Mouse (Mus musculus): ENCODE measurements at regions not wholly inside any gene's neighbourhood (a gene's known extent, or its start where the extent isn't known, plus 50 kb on each side); places are given as distances from the start of the nearest gene placed in this dataset.

DNA sequence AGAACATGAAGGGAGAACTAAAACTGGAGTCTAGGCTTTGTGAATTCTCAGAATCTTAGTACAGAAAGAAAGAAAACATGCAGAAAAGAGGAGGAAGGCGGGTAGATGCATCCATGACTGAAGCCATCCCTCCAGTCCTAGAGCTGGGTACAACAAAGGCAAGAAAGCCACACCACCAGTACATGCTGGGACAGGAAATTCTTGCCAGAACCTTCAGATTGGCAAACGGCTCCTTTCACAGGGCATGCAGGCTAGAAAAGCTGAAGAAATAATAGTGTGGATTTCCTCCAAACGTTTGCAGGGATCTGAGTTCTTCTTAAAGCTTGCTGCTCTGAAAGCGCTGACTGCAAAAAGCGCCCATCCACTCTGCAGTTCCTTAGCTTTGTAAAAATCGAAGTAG is 486.7 kb downstream of the Epha4 start:
- no peaks in the 10 kb centered on the region for H3K4me1 ChIP-seq (ENCODE audit: control insufficient read depth, insufficient read depth, insufficient read length)
- DNase-seq (ENCODE audit: low read depth in 1 of 2, low spot score in 2 of 2) = no peak
- H3K27ac ChIP-seq (ENCODE audit: insufficient read depth, low read length) = no peak overlapping the region
- H3K27me3 ChIP-seq (ENCODE audit: control insufficient read depth, insufficient read depth, low read length) = no peaks in the 10 kb centered on the region
- H3K4me3 ChIP-seq (ENCODE audit: extremely low read depth, insufficient read depth, insufficient read length) = no peak overlapping the region
- TF ChIP-seq POLR2A (IDR thresholded peaks at IDR 0.05; ENCODE audit: low read depth, low read length) (no peak), CTCF (IDR thresholded peaks at IDR 0.05; ENCODE audit: extremely low read depth, insufficient read depth, insufficient read length, insufficient replicate concordance) (no peak)
- WGBS = 79% methylated on average over 6 of the region's 6 CpGs
- H3K36me3 ChIP-seq (ENCODE audit: control insufficient read depth, insufficient read depth, low read length) = no peaks in the 10 kb centered on the region

DNA sequence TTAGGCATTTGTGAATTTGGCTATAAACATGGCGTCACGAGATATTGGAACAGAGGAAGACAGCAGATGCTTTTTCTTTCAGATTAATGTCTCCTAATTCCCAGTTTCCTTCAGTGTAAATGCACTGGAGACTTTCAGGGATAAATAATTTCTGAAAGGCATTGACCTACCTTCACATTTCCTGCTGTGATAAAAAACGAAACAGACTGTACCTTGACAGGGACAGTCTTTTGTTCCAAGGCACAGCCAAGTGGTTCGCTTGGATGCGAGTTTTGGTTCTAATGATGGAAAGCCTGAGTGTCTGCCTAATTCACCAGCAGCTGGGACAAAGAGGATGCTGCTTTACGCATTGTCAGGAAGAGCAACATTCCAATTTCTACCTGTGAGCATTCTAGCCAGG is 485.8 kb downstream of the Epha4 start:
- no peak for DNase-seq (ENCODE audit: low read depth in 1 of 2, low spot score in 2 of 2)
- H3K36me3 ChIP-seq (ENCODE audit: control insufficient read depth, insufficient read depth, low read length) = no peaks in the 10 kb centered on the region
- TF ChIP-seq CTCF (IDR thresholded peaks at IDR 0.05; ENCODE audit: extremely low read depth, insufficient read depth, insufficient read length, insufficient replicate concordance) (no peak), POLR2A (IDR thresholded peaks at IDR 0.05; ENCODE audit: low read depth, low read length) (no peak)
- H3K27me3 ChIP-seq (ENCODE audit: control insufficient read depth, insufficient read depth, low read length) = no peaks in the 10 kb centered on the region
- H3K27ac ChIP-seq (ENCODE audit: insufficient read depth, low read length) = no peak overlapping the region
- 87% methylated on average over 6 of the region's 6 CpGs for WGBS
- H3K4me3 ChIP-seq (ENCODE audit: extremely low read depth, insufficient read depth, insufficient read length) = no peak overlapping the region
- H3K4me1 ChIP-seq (ENCODE audit: control insufficient read depth, insufficient read depth, insufficient read length) = no peaks in the 10 kb centered on the region

DNA sequence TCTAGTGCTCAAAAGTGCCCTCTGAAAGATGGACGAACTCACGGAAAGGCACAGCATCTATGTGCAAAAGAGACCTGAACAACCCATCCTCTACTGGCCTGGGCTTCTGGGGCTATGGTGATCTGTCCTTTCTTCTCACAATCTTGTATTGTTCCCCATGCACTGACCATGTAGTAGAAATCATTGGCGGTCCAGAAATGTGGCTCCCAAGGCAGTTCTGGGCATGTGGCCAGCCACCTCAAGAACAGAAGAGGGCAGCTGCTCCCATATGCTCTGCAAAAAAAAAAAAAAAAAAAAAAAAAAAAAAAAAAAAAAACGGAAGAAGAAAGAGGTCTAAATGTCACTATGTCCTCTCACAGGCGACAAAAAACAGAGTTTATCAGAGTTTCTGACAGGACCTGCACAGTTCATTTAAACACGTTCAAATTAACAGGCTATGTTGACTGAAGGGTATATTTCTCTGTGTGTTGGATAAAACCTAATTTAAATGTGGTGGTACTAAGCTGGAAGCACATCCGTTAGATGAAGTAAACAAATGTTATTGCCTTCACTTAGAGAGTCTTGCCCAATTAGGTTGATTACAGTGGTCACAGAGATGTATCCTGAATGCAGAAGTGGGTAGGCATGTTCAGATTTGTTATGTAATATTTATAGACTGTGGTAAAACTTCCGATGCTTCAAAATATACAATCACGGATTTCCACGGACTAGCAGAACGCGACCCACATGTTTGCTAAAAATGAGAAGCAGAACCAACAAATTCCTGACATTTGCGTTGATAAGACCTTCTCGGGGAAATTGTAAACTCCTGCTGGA is 470.9 kb downstream of the Epha4 start:
- no peak for DNase-seq (ENCODE audit: low read depth in 1 of 2, low spot score in 2 of 2)
- TF ChIP-seq CTCF (IDR thresholded peaks at IDR 0.05; ENCODE audit: extremely low read depth, insufficient read depth, insufficient read length, insufficient replicate concordance) (no peak), POLR2A (IDR thresholded peaks at IDR 0.05; ENCODE audit: low read depth, low read length) (no peak)
- no peak overlapping the region for H3K27ac ChIP-seq (ENCODE audit: insufficient read depth, low read length)
- no peaks in the 10 kb centered on the region for H3K4me1 ChIP-seq (ENCODE audit: control insufficient read depth, insufficient read depth, insufficient read length)
- WGBS = 75% methylated on average over 14 of the region's 14 CpGs
- no peaks in the 10 kb centered on the region for H3K27me3 ChIP-seq (ENCODE audit: control insufficient read depth, insufficient read depth, low read length)
- H3K36me3 ChIP-seq (ENCODE audit: control insufficient read depth, insufficient read depth, low read length) = no peaks in the 10 kb centered on the region
- H3K4me3 ChIP-seq (ENCODE audit: extremely low read depth, insufficient read depth, insufficient read length) = no peak overlapping the region

DNA sequence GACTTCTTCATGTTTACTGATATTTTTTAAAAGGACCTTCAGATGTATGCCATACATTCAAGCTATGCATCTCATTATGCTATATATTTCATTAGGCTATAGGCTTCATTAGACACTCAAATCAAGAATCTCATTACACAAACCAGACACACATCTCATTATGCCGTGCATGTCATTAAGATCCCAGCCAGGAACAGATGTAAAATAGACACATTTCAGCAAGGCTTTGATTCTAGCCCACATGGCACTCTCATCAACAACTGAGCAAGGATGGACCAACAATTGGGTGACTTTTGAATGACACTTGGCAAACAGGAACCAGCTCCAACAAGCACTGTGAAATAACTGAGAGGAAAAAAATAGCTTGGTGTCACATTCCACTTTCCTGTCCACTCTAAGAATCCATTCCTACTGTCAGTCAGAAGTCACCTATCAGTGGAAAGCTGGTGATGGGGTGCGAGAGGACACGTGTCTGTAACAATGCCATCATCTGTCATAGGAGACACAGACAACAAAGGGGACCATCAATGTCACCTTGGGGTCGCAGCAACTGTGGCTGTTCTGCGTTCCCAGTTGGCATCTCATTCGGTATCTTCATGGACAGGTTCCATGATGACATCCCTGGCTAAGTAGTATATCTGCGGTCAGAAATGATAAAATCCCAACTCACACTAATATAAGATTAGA is 466.0 kb downstream of the Epha4 start:
- no peak overlapping the region for H3K27ac ChIP-seq (ENCODE audit: insufficient read depth, low read length)
- no peaks in the 10 kb centered on the region for H3K36me3 ChIP-seq (ENCODE audit: control insufficient read depth, insufficient read depth, low read length)
- WGBS = 88% methylated on average over 7 of the region's 7 CpGs
- no peak for DNase-seq (ENCODE audit: low read depth in 1 of 2, low spot score in 2 of 2)
- TF ChIP-seq CTCF (IDR thresholded peaks at IDR 0.05; ENCODE audit: extremely low read depth, insufficient read depth, insufficient read length, insufficient replicate concordance) (no peak), POLR2A (IDR thresholded peaks at IDR 0.05; ENCODE audit: low read depth, low read length) (no peak)
- H3K27me3 ChIP-seq (ENCODE audit: control insufficient read depth, insufficient read depth, low read length) = no peaks in the 10 kb centered on the region
- no peak overlapping the region for H3K4me3 ChIP-seq (ENCODE audit: extremely low read depth, insufficient read depth, insufficient read length)
- H3K4me1 ChIP-seq (ENCODE audit: control insufficient read depth, insufficient read depth, insufficient read length) = no peaks in the 10 kb centered on the region

DNA sequence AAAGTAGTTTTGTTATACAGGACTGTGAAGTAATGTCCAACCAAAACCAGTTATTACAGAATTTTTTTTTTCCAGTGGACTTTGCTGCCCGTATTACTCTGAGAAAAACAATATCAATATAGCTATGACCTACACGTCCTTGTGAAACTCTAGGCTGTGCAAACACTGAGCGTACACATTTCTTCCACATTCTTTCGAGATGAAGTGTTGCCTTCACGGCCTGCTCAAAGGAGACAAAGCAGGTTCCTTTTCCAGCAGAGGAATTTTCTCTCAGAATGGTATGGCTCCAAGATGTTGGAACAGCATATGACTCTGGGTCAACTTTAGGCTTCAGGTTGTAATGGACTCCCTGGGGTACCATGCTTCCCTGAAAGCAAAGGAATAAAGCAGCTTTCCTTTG is 463.6 kb downstream of the Epha4 start:
- no peak for DNase-seq (ENCODE audit: low read depth in 1 of 2, low spot score in 2 of 2)
- no peaks in the 10 kb centered on the region for H3K36me3 ChIP-seq (ENCODE audit: control insufficient read depth, insufficient read depth, low read length)
- TF ChIP-seq POLR2A (IDR thresholded peaks at IDR 0.05; ENCODE audit: low read depth, low read length) (no peak), CTCF (IDR thresholded peaks at IDR 0.05; ENCODE audit: extremely low read depth, insufficient read depth, insufficient read length, insufficient replicate concordance) (no peak)
- no peak overlapping the region for H3K27ac ChIP-seq (ENCODE audit: insufficient read depth, low read length)
- no peak overlapping the region for H3K4me3 ChIP-seq (ENCODE audit: extremely low read depth, insufficient read depth, insufficient read length)
- H3K4me1 ChIP-seq (ENCODE audit: control insufficient read depth, insufficient read depth, insufficient read length) = no peaks in the 10 kb centered on the region
- WGBS = 87% methylated on average over 5 of the region's 5 CpGs
- H3K27me3 ChIP-seq (ENCODE audit: control insufficient read depth, insufficient read depth, low read length) = no peaks in the 10 kb centered on the region

DNA sequence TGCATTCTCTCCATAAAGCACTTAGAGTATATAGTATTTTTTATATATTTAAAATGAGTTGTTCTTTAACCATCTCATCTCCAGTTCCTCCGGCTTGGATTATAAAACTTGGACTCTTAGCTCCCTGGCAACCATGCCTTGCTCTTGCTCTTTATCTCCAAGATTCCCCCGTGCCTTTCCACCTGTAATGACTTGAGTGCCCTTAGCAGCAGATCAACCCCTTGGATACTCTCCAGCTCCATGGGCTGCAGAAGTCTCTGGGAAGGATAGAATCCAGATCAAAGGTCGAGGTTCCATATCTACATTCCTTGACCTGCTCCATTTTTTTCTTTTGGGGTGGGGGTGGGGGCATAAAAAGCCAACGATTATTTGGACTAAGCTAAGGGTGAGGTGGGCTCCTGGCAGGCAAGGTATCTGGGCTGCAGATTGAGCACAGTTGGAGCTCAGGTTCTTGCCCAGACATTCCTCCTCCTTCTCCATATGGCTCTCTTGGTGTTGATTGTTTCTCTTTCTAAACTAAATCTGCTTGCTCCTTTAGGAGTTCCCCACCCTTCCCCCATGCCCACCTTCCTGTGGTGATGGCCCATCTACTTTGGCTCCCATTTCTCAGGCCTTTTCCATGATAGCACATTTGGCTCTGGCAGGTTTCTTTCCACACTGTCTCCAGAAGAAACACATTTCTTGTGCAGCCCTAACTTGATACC is 460.9 kb downstream of the Epha4 start:
- Histone ChIP-seq H3K36me3 (ENCODE audit: control insufficient read depth, insufficient read depth, low read length) (no peaks in the 10 kb centered on the region), H3K27me3 (ENCODE audit: control insufficient read depth, insufficient read depth, low read length) (no peaks in the 10 kb centered on the region), H3K27ac (ENCODE audit: insufficient read depth, low read length) (no peak overlapping the region), H3K4me3 (ENCODE audit: extremely low read depth, insufficient read depth, insufficient read length) (no peak overlapping the region), H3K4me1 (ENCODE audit: control insufficient read depth, insufficient read depth, insufficient read length) (no peaks in the 10 kb centered on the region)
- TF ChIP-seq CTCF (IDR thresholded peaks at IDR 0.05; ENCODE audit: extremely low read depth, insufficient read depth, insufficient read length, insufficient replicate concordance) (no peak), POLR2A (IDR thresholded peaks at IDR 0.05; ENCODE audit: low read depth, low read length) (no peak)
- 72% methylated on average over 4 of the region's 4 CpGs for WGBS
- DNase-seq (ENCODE audit: low read depth in 1 of 2, low spot score in 2 of 2) = no peak

All from spleen, adult 2 months (tissue).